Mouse (Mus musculus) liver, postnatal 0 days (tissue): Measurements from ENCODE around the gene Cd82. TPM values are rescaled to one million over a fixed set of nuclear protein-coding genes. Genes with fewer than 3 reads are reported as not detected.

Source experiments
- ATAC-seq: fragments of 200-750 bp; cut with Nextera tagmentation; 2 replicates; pipeline ENCODE4 v1.8.0; 2017; ENCODE audit warnings: mild to moderate bottlenecking, moderate library complexity
- DNase-seq: peaks from one replicate; pipeline ENCODE4 v3.0.0-alpha.2; 2016
- H3K27ac ChIP-seq: fragments of 300-500 bp; sonication (generic); 2 replicates; pipeline ENCODE4 v1.5.1; 2014; ENCODE audit warnings: antibody characterized with exemption, moderate library complexity, mild to moderate bottlenecking, low read depth
- H3K27me3 ChIP-seq: fragments of 300-500 bp; sonication (generic); 2 replicates; pipeline ENCODE4 v1.6.1; 2014; ENCODE audit warnings: low read length, control low read depth, mixed read lengths; ENCODE audit not compliant: insufficient read depth
- H3K36me3 ChIP-seq: fragments of 300-500 bp; sonication (generic); replicated peaks from 2 replicates; pipeline ENCODE4 v1.6.1; 2014; ENCODE audit warnings: mild to moderate bottlenecking, control low read depth, low read length, moderate library complexity, mixed read lengths; ENCODE audit not compliant: insufficient read depth
- H3K4me1 ChIP-seq: fragments of 300-500 bp; sonication (generic); 2 replicates; pipeline ENCODE4 v1.6.1; 2014; ENCODE audit warnings: antibody characterized with exemption, mild to moderate bottlenecking, control low read depth; ENCODE audit not compliant: insufficient read depth
- H3K4me2 ChIP-seq: fragments of 300-500 bp; sonication (generic); 2 replicates; pipeline ENCODE4 v1.6.1; 2014; ENCODE audit warnings: low read depth, mild to moderate bottlenecking, low read length, moderate library complexity, mixed read lengths
- H3K4me3 ChIP-seq: fragments of 300-500 bp; sonication (generic); 2 replicates; pipeline ENCODE4 v1.5.1; 2014; ENCODE audit warnings: low read depth, low read length
- H3K9ac ChIP-seq: fragments of 300-500 bp; sonication (generic); replicated peaks from 2 replicates; pipeline ENCODE4 v1.6.1; 2014; ENCODE audit warnings: mild to moderate bottlenecking, moderate library complexity
- H3K9me3 ChIP-seq: fragments of 300-500 bp; sonication (generic); 2 replicates; pipeline ENCODE4 v1.6.1; 2016; ENCODE audit warnings: mild to moderate bottlenecking, control low read depth, low read length, mixed read lengths
- CTCF ChIP-seq: sonication (generic); IDR thresholded peaks from 2 replicates; pipeline ENCODE4 v1.5.1; 2016; ENCODE audit warnings: antibody characterized with exemption, low read depth
- EP300 ChIP-seq: IDR thresholded peaks from 2 replicates; pipeline ENCODE4 v1.6.1; 2016; ENCODE audit warnings: antibody characterized with exemption, low read depth, mild to moderate bottlenecking
- WGBS: fragments of 180-500 bp; shearing (Covaris S2); extraction: QIAGEN DNeasy Blood & Tissue Kit; methylation state at CpG from one replicate; pipeline ENCODE4 v1.1.7; 2014; ENCODE audit not compliant: insufficient replicate concordance; 5-methylcytosine and 5-hydroxymethylcytosine counted together
- polyA plus RNA-seq: library from polyadenylated mRNA; unstranded; fragments of >200 nt; fragmentation: Nextera tagmentation; extraction: Ambion mirVana; gene quantifications from 2 replicates; pipeline ENCODE4 v1.2.1, GENCODE M21; 2015

Gene Cd82
- polyA plus RNA-seq, 1 experiment from 2014 or later = 87.7 TPM

GRCm38 (mm10) chr2:93416874-93417709, 45.8 kb downstream of the Cd82 start:
- no peak for ATAC-seq
- no peak overlapping the region for H3K9ac ChIP-seq
- no peaks in the 10 kb centered on the region for H3K27me3 ChIP-seq
- peaks cover 26% of the 10 kb centered on the region for H3K36me3 ChIP-seq
- H3K4me2 ChIP-seq = no peak overlapping the region
- H3K27ac ChIP-seq = no peak overlapping the region
- H3K9me3 ChIP-seq = no peaks in the 10 kb centered on the region
- 66% methylated on average over 12 of the region's 12 CpGs for WGBS
- peaks cover 2% of the 10 kb centered on the region; the same call in 1 of the 2 replicates for H3K4me1 ChIP-seq
- TF ChIP-seq EP300 (no peak), CTCF (no peak)
- no peak overlapping the region for H3K4me3 ChIP-seq
- peak; percentile 13 for DNase-seq

GRCm38 (mm10) chr2:93415281-93415680, 47.7 kb downstream of the Cd82 start:
- 37% methylated on average over 5 of the region's 5 CpGs for WGBS
- Histone ChIP-seq H3K27ac (no peak overlapping the region), H3K9ac (no peak overlapping the region), H3K9me3 (no peaks in the 10 kb centered on the region), H3K4me2 (no peak overlapping the region), H3K4me3 (no peak overlapping the region), H3K4me1 (peaks cover 3% of the 10 kb centered on the region; the same call in 1 of the 2 replicates), H3K27me3 (no peaks in the 10 kb centered on the region), H3K36me3 (peaks cover 13% of the 10 kb centered on the region; the same call in 1 of the 2 replicates)
- peak; percentile 7; the same call in 1 of the 2 replicates for ATAC-seq
- DNase-seq = peak; percentile 74
- no peak for TF ChIP-seq EP300
- TF ChIP-seq CTCF = peak; percentile 89

GRCm38 (mm10) chr2:93414163-93414562, 48.8 kb downstream of the Cd82 start:
- 79% methylated on average over 9 of the region's 9 CpGs for WGBS
- no peak overlapping the region for H3K4me3 ChIP-seq
- H3K4me2 ChIP-seq = no peak overlapping the region
- no peak for ATAC-seq
- no peak overlapping the region for H3K27ac ChIP-seq
- DNase-seq = peak; percentile 16
- peaks cover 2% of the 10 kb centered on the region; the same call in 1 of the 2 replicates for H3K36me3 ChIP-seq
- no peaks in the 10 kb centered on the region for H3K9me3 ChIP-seq
- no peaks in the 10 kb centered on the region for H3K27me3 ChIP-seq
- TF ChIP-seq CTCF (no peak), EP300 (no peak)
- H3K9ac ChIP-seq = no peak overlapping the region
- peaks cover 3% of the 10 kb centered on the region; the same call in 1 of the 2 replicates for H3K4me1 ChIP-seq

- Histone ChIP-seq H3K9me3 (no peaks in the 10 kb centered on the region), H3K4me3 (no peak overlapping the region), H3K4me2 (no peak overlapping the region), H3K9ac (no peak overlapping the region), H3K4me1 (peaks cover 3% of the 10 kb centered on the region; the same call in 1 of the 2 replicates), H3K36me3 (no peaks in the 10 kb centered on the region), H3K27ac (no peak overlapping the region), H3K27me3 (no peaks in the 10 kb centered on the region)
- DNase-seq (peak; percentile 77), ATAC-seq (peak; percentile 58)
- TF ChIP-seq EP300 = no peak
- TF ChIP-seq CTCF = peak; percentile 89
- 45% methylated on average over 7 of the region's 7 CpGs for WGBS
Measured at GRCm38 (mm10) chr2:93413367-93414014, 49.4 kb downstream of the Cd82 start.

GRCm38 (mm10) chr2:93412101-93412500, 50.8 kb downstream of the Cd82 start:
- Histone ChIP-seq H3K4me3 (no peak overlapping the region), H3K4me2 (no peak overlapping the region), H3K9ac (no peak overlapping the region), H3K9me3 (no peaks in the 10 kb centered on the region), H3K36me3 (no peaks in the 10 kb centered on the region), H3K27ac (no peak overlapping the region), H3K27me3 (no peaks in the 10 kb centered on the region), H3K4me1 (peaks cover 3% of the 10 kb centered on the region; the same call in 1 of the 2 replicates)
- 37% methylated on average over 4 of the region's 4 CpGs for WGBS
- peak; percentile 49; the same call in 1 of the 2 replicates for ATAC-seq
- peak; percentile 25 for DNase-seq
- no peak for TF ChIP-seq EP300
- TF ChIP-seq CTCF = no peak

GRCm38 (mm10) chr2:93410899-93411570, 51.9 kb downstream of the Cd82 start:
- H3K27ac ChIP-seq = no peak overlapping the region
- no peak overlapping the region for H3K4me2 ChIP-seq
- H3K4me3 ChIP-seq = no peak overlapping the region
- ATAC-seq (no peak), DNase-seq (peak; percentile 10)
- no peaks in the 10 kb centered on the region for H3K36me3 ChIP-seq
- TF ChIP-seq EP300 (no peak), CTCF (no peak)
- 38% methylated on average over 12 of the region's 12 CpGs for WGBS
- peaks cover 3% of the 10 kb centered on the region; the same call in 1 of the 2 replicates for H3K4me1 ChIP-seq
- no peaks in the 10 kb centered on the region for H3K9me3 ChIP-seq
- H3K27me3 ChIP-seq = no peaks in the 10 kb centered on the region
- H3K9ac ChIP-seq = no peak overlapping the region
